Mouse (Mus musculus) midbrain, embryonic 11.5 days (tissue): ENCODE data around the gene Slc16a3. TPM values are rescaled to one million over a fixed set of nuclear protein-coding genes. Genes with fewer than 3 reads are reported as not detected.

Experiments
- ATAC-seq: fragments of 200-750 bp; cut with Nextera tagmentation; 2 replicates; pipeline ENCODE4 v1.8.0; 2017; ENCODE audit warnings: moderate TSS enrichment, moderate library complexity; ENCODE audit not compliant: low FRiP score
- DNase-seq: peaks from one replicate; pipeline ENCODE4 v3.0.0; 2015; ENCODE audit warnings: low spot score; ENCODE audit errors: missing footprints
- H3K27ac ChIP-seq: fragments of 300-500 bp; sonication (generic); 2 replicates; pipeline ENCODE4 v1.5.1; 2014; ENCODE audit warnings: low read depth, low read length
- H3K27me3 ChIP-seq: fragments of 300-500 bp; sonication (generic); 2 replicates; pipeline ENCODE4 v1.6.1; 2014; ENCODE audit warnings: mild to moderate bottlenecking, low read length, moderate library complexity, mixed read lengths; ENCODE audit not compliant: control insufficient read depth, insufficient read depth
- H3K36me3 ChIP-seq: fragments of 300-500 bp; sonication (generic); 2 replicates; pipeline ENCODE4 v1.6.1; 2014; ENCODE audit warnings: mild to moderate bottlenecking, low read length, moderate library complexity, mixed read lengths; ENCODE audit not compliant: control insufficient read depth, insufficient read depth
- H3K4me1 ChIP-seq: fragments of 300-500 bp; sonication (generic); 2 replicates; pipeline ENCODE4 v1.6.1; 2014; ENCODE audit warnings: low read length; ENCODE audit not compliant: control insufficient read depth, insufficient read depth
- H3K4me2 ChIP-seq: fragments of 300-500 bp; sonication (generic); 2 replicates; pipeline ENCODE4 v1.6.1; 2014; ENCODE audit warnings: mild to moderate bottlenecking, moderate library complexity
- H3K4me3 ChIP-seq: fragments of 300-500 bp; sonication (generic); 2 replicates; pipeline ENCODE4 v1.5.1; 2014; ENCODE audit warnings: low read depth, low read length
- H3K9ac ChIP-seq: fragments of 300-500 bp; sonication (generic); 2 replicates; pipeline ENCODE4 v1.6.1; 2014; ENCODE audit warnings: low read length
- H3K9me3 ChIP-seq: fragments of 300-500 bp; sonication (generic); 2 replicates; pipeline ENCODE4 v1.6.1; 2016; ENCODE audit warnings: low read length; ENCODE audit not compliant: control insufficient read depth
- WGBS: fragments of 180-500 bp; shearing (Covaris S2); extraction: QIAGEN DNeasy Blood & Tissue Kit; methylation state at CpG from one replicate; pipeline ENCODE4 v1.1.7; 2014; 5-methylcytosine and 5-hydroxymethylcytosine counted together
- polyA plus RNA-seq: library from polyadenylated mRNA; unstranded; fragments of >200 nt; fragmentation: Nextera tagmentation; extraction: Ambion mirVana; gene quantifications from 2 replicates; pipeline ENCODE4 v1.2.1, GENCODE M21; 2014

Slc16a3 gene
- polyA plus RNA-seq, 1 experiment from 2014 or later, result 30.4 TPM

DNA sequence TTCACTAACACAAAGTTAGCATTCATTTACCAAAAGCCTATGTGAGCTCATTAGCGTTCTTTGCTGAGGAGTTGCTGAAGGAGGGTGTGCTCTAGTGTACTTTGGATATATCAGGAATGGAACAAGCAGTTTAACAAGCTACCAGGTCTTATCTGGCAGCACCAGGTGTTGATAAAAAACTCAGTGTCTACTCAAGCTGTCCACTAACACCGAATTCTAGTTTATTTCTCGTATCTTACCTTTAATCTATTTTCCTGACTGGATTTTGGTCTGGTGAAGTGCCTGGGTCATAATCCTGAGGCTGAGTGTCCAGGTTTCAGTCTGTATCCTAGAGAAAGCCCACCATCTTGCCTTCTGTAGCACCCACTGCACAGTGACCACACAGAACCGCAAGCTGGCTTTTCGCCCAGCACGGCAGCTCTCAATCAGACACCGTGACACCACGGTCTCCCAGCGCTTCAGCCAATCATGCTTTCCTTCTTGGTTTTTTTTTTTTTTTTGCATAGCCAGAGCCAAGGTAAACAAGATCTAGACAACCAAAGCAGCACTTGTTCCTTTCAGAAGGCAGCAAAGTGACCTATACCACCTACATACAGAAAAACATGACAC is 32.3 kb downstream of the Slc16a3 start:
- Histone ChIP-seq H3K27me3 (no peaks in the 10 kb centered on the region), H3K4me2 (no peak overlapping the region), H3K4me3 (no peak overlapping the region), H3K9ac (no peak overlapping the region), H3K36me3 (peaks cover 30% of the 10 kb centered on the region), H3K9me3 (no peaks in the 10 kb centered on the region), H3K4me1 (no peaks in the 10 kb centered on the region), H3K27ac (no peak overlapping the region)
- no peak for ATAC-seq
- WGBS, result 93% methylated on average over 9 of the region's 9 CpGs
- DNase-seq, result no peak

DNA sequence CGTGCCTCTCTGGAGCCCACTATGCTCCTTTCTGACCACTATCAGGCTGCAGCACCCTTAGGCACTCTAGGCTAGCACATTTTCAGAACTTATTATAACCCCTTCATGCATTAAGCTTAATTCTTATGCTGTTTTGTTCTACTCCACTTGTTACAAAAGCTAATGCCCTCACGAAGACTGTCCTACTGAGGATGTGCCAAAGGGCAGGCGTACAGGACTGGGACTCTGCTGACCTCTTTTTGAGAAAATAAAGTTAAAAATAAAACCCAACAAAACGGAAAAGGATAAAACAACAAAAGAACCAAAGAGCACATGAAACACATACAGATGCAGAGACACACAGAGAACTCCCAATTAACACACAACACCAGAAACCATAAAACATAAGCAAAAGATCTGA is 33.4 kb downstream of the Slc16a3 start:
- no peak for ATAC-seq

DNA sequence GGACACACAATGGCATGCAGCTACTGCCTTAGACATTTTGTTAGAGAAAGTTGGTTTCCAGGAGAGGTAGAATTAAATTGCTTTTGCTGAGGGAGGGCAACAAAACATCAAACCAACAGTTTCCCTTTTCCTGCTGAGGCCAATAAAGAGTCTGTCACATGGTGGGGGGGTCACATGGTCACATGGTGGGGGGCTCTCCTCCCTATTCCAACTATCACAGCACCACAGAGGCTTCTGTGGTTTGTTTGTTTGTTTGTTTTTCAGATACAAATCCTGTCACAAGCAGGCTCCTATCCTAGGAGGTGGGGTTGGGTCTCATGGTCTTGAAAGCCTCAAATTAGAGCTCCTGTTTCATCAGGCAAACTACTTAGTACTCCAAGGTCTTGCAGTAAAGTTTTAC is 34.2 kb downstream of the Slc16a3 start:
- no peak overlapping the region for H3K27ac ChIP-seq
- H3K9me3 ChIP-seq, result no peaks in the 10 kb centered on the region
- H3K4me2 ChIP-seq, result no peak overlapping the region
- no peak overlapping the region for H3K4me3 ChIP-seq
- no peak overlapping the region for H3K9ac ChIP-seq
- ATAC-seq (no peak), DNase-seq (no peak)
- H3K4me1 ChIP-seq, result no peaks in the 10 kb centered on the region
- H3K36me3 ChIP-seq, result peaks cover 31% of the 10 kb centered on the region
- H3K27me3 ChIP-seq, result no peaks in the 10 kb centered on the region

More for the DNA sequence above, 33.4 kb downstream of the Slc16a3 start:
- Histone ChIP-seq H3K4me1 (no peaks in the 10 kb centered on the region), H3K9ac (no peak overlapping the region), H3K27me3 (no peaks in the 10 kb centered on the region), H3K9me3 (no peaks in the 10 kb centered on the region), H3K27ac (no peak overlapping the region), H3K36me3 (peaks cover 34% of the 10 kb centered on the region), H3K4me2 (no peak overlapping the region), H3K4me3 (no peak overlapping the region)
- 94% methylated on average over 4 of the region's 4 CpGs for WGBS
- DNase-seq, result no peak

DNA sequence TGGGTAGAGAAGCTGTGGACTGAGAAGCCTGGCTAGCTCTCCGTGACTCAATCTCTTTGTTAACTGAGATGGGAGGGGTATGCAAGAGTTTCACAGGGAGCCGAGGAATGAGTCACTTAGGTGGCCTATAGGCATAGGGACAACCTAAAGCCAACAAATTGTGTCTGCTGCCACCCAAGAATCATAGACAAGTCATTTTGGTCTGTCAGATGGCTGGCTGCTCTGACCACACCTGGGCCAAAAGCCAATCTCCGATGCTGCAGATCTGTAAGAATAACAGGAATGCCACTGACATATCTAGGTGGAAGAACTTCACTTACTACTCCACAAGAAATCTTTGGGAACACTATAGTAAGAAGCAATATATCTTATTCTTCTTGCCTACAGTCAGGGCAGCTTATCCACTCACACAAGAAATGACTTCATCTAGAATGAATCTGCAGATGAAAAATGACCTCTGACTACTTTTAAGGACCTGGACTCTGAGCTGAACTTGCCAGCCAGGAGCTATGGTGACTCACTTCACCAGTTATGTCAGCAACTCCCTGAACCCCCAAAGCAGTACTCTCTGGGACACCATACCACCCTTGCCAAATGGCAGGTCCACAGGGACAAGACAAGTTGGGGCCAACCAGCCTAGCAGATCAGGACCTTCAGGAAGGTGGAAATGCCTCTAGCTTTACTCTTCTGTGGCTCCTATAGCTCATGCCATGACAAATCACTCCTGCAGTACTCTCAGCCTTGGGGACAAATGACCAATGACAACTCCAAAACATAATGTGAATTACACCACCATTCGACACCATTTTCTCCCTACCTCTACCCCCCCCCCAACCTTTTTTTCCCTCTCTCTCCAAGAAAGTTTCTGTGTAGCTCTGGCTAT is 36.4 kb downstream of the Slc16a3 start:
- Histone ChIP-seq H3K9ac (no peak overlapping the region), H3K4me2 (no peak overlapping the region), H3K4me3 (no peak overlapping the region), H3K27me3 (no peaks in the 10 kb centered on the region), H3K27ac (no peak overlapping the region), H3K36me3 (peaks cover 27% of the 10 kb centered on the region), H3K9me3 (no peaks in the 10 kb centered on the region), H3K4me1 (peaks cover 14% of the 10 kb centered on the region)
- WGBS, result 72% methylated on average over 4 of the region's 4 CpGs
- DNase-seq (no peak), ATAC-seq (no peak)

DNA sequence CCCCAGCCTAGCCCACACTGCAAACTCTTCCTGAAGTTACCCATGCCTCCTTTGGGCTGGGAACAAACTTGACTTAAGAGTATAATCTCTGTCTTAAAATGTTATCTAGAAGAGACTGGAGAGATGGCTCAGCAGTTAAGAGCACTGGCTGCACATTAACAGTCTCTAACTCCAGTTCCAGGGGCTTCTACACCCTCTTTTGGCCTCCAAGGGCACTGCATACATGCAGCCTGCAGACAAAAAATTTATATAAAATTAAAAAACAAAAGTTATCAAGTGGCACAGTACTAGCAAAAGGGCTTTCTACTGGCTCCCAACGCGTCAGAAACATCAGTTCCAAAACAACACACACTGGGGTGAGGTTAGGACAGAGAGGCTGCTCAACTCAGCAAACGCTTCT is 39.3 kb downstream of the Slc16a3 start:
- no peaks in the 10 kb centered on the region for H3K9me3 ChIP-seq
- DNase-seq (no peak), ATAC-seq (no peak)
- H3K9ac ChIP-seq, result no peak overlapping the region
- no peak overlapping the region for H3K4me3 ChIP-seq
- H3K4me2 ChIP-seq, result no peak overlapping the region
- 94% methylated on average over 3 of the region's 3 CpGs for WGBS
- H3K27me3 ChIP-seq, result no peaks in the 10 kb centered on the region
- H3K36me3 ChIP-seq, result peaks cover 11% of the 10 kb centered on the region; the same call in 1 of the 2 replicates
- H3K27ac ChIP-seq, result no peak overlapping the region
- H3K4me1 ChIP-seq, result peaks cover 21% of the 10 kb centered on the region

DNA sequence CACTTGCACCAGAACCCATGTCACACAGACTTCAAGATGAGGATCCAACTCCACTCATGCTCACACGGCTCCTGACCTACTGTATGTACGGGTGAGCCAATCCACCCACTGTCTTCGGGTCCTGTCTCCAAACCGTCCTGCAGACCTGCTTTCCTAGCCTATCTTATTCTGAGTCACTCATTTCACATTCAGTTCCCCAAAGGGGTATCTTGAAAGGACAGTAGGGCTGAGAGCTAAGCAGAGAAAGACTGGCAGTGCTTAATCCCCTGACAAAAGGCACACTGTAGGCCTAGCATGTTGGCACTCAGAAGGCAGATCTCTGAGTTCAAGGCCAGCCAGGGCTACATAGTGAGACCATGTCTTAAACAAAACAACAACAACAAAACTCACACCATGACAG is 40.1 kb downstream of the Slc16a3 start:
- Histone ChIP-seq H3K36me3 (peaks cover 4% of the 10 kb centered on the region; the same call in 1 of the 2 replicates), H3K9me3 (no peaks in the 10 kb centered on the region), H3K4me2 (peak overlapping the region; percentile 95), H3K27me3 (no peaks in the 10 kb centered on the region), H3K4me3 (peak overlapping the region; percentile 80; the same call in 1 of the 2 replicates), H3K9ac (peak overlapping the region; percentile 14; the same call in 1 of the 2 replicates), H3K27ac (no peak overlapping the region), H3K4me1 (peaks cover 21% of the 10 kb centered on the region)
- no peak for DNase-seq
- ATAC-seq, result no peak
- 86% methylated on average over 4 of the region's 4 CpGs for WGBS

DNA sequence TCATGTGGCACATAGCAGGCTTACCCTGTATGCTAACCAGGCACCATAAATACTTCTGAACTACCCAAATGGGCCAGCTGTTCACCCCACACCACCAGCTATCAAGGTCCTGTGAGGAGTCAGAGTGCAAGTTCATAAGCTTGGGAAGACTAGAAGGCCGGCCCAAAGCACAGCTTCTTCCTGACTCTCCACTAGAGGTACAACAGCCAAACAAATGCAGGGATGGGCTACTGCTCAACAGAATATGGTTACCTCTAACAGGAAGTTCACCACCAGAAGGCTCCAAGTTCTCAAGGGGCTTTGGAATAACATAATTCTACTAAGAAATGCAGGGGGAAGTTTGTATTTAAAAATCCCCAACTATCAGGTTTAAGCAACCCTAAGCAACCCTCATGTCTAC is 41.2 kb downstream of the Slc16a3 start:
- Histone ChIP-seq H3K27ac (no peak overlapping the region), H3K4me2 (peak overlapping the region; percentile 95), H3K27me3 (no peaks in the 10 kb centered on the region), H3K9me3 (no peaks in the 10 kb centered on the region), H3K4me3 (peak overlapping the region; percentile 80), H3K36me3 (peaks cover 4% of the 10 kb centered on the region; the same call in 1 of the 2 replicates), H3K9ac (peak overlapping the region; percentile 100), H3K4me1 (peaks cover 21% of the 10 kb centered on the region)
- DNase-seq, result peak; percentile 88
- ATAC-seq, result no peak
- 50% methylated on average over 1 of the region's 1 CpGs for WGBS

DNA sequence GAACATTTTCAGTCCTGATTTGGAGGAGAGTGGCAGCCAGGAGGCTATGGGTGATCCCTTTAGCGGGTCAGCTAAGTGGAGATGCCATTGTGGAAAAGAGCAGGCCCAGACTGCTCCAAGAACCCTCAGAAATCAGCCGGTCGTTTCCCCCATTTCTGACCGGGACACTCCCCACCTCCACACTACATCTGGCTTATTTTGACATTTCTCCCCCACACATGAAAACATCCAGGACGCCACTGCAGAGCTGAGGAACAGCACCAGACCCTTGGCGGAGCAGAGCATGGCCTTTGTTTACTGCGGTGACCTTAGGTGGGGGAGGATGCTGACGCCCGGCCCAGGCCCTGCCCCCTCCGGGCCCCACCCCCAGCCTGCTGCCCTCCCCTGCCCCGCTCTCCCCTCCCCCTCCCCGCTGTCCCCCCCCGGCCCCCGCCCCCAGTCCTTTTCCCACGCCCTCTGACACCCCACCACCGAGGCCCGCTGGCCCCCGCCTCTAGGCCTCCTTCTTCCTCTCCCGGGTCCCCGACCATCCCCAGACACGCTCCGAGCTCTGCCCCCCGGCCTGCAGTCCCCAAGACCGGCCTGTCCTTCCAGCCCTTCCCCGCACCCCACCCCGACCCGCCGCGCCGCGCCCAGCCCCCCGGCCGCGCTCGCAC is 42.0 kb downstream of the Slc16a3 start:
- WGBS, result 0% methylated on average over 9 of the region's 35 CpGs
- H3K4me1 ChIP-seq, result peaks cover 21% of the 10 kb centered on the region
- peak overlapping the region; percentile 100 for H3K9ac ChIP-seq
- no peaks in the 10 kb centered on the region for H3K9me3 ChIP-seq
- peak overlapping the region; percentile 95 for H3K4me2 ChIP-seq
- peak overlapping the region; percentile 94 for H3K27ac ChIP-seq
- ATAC-seq (peak; percentile 61), DNase-seq (peak; percentile 92)
- peak overlapping the region; percentile 80 for H3K4me3 ChIP-seq
- no peaks in the 10 kb centered on the region for H3K27me3 ChIP-seq
- H3K36me3 ChIP-seq, result peaks cover 4% of the 10 kb centered on the region; the same call in 1 of the 2 replicates
